Mouse (Mus musculus) bone marrow, adult 2 months (tissue): Measurements from ENCODE around the gene Mmel1.

Experiments
- CTCF ChIP-seq: fragments of 200-500 bp; IDR thresholded peaks from 2 replicates; pipeline ENCODE4 v1.5.1; 2011; ENCODE audit warnings: low read length, control low read depth; ENCODE audit not compliant: control insufficient read depth, insufficient read depth
- POLR2A ChIP-seq: fragments of 200-500 bp; IDR thresholded peaks from 2 replicates; pipeline ENCODE4 v1.6.1; 2011; ENCODE audit warnings: low read depth, mild to moderate bottlenecking, control low read depth, low read length, borderline replicate concordance; ENCODE audit not compliant: control insufficient read depth

DNA sequence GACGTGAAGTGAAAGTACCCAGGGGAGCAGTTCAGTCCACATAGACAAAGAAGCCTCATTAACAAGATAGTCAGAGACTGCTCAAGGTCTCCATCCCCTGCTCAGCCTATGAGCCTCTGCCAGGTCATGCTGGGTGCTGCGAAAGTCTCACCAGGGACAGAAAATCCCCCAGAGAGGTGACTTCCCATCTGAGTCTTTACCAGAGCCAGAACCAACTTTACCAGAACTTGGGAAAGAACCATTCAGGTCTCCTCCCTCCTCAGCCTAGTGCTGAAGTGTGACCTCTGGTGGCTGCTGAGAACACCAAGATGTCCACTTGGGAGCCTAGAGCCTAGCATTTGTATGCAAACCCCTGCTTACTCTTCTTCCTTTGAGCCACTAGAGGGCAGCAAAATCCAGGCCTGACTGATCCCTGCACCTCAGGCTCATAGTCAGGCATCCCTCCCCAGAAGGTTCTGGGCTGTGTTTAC, 74.8 kb downstream of the Mmel1 start:
- no peak for TF ChIP-seq POLR2A
- peak; percentile 98 for TF ChIP-seq CTCF
